Mouse (Mus musculus): ENCODE data around the gene Sipa1l3. TPM values are rescaled to one million over a fixed set of nuclear protein-coding genes. Genes with fewer than 3 reads are reported as not detected.

The Sipa1l3 gene
- total RNA-seq, 2 experiments from 2014 or later: 9.6 to 11.1 TPM

DNA sequence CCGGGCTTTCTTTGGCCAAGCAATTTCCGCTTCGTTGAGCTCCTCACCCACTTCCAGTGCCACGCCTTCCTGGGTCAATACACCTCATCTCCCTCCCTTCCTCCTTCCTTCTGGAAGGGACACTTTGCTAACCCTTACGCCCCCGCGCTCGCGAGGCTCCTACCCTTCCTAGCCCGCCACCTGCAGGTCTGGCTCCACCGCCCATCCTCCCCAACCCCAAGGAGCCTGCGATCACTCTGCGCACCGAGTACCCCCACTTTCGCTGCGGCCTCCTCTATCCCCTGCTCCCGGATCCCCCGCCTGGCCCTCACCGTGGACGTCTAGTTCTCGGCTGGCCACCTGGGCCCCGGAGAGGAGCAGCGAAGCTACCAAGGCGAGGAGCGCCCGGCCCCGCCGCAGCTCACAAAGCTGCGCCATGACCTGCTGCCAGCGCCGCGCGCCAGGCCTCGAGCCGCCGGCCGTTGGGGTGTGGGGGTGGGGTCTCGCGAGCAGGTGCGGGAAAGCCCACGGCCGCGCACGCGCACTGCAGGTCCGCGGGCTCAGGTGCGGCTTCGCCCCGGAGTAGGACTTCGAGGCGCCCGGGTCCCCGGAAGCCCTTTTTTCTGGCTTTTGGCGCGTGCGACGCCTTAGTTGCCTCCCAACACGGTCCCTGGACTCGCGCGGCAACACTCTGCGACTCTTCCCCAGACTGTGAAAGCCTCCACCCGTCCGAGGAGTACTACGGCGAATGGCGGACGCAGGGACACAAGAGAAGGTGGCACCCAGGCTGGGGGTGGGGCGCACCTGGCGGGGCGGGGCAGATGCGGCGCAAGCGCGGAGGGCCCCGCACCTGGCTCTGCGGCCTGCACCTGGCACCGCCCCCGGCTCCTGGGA lies 237.0 kb downstream of the Sipa1l3 start, which contains the start of gene Spint2:
Gene Spint2 (minus strand): TSS at position 712 of the 873 bp plus-strand sequence.
- peak; percentile 56 to 62 for DNase-seq

DNA sequence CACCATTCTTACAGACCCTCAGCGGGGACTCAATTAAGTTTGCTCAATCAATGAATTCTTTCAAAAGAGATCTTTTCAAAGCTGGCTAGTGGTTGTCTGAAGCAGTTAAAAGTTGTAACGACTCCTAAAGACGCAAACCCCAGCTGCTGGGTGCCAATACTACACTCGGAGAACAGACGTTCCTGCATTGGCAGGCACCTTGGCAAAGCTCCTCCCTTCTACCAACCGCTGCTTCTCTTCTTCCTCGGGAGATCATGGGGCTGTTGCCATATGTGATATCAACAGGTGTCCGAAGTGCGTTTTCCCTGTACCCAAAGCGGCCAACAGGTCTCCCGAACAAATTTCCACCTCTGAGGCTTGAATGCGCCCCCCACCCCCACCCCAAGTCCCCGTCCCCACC lies 237.6 kb downstream of the Sipa1l3 start:
- no peak for DNase-seq

DNA sequence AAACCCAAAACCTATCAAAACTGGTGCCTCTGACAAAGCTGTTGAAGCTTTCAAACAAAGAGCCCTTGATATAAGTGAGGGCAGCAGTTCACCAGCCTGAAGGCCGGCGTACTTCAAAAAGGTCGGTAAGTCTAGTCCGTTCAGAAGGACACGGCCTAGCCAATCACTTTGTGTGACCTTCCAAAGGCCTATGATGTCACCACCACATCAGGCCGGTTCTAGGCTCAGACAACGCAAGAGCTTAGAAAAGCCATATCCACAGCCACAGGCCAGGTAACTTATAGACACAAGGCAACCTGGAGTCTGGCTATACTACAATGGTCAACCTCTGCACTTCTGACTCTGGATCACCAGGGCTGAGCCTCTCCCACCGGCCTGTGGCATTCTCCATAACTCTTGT lies 238.5 kb downstream of the Sipa1l3 start:
- no peak for DNase-seq

DNA sequence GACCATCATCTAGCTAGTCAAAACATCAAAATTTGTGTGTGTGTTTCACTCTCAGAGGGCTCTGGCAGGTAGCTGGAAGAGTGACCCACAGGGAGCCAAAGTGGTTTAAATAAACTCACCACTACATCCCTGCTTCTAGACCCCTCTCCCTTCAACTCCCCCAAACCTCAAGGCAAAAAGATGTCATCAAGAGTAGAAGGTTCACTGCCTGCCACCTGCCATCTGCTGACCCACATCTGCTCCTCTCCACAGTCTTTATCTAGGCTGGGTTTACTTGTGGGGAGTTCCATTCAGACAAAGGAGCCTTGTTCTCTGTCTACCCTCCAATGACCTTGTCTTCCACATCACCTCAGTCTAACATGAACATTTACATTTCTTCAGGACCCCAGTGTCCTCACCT lies 239.2 kb downstream of the Sipa1l3 start:
- no peak for DNase-seq

DNA sequence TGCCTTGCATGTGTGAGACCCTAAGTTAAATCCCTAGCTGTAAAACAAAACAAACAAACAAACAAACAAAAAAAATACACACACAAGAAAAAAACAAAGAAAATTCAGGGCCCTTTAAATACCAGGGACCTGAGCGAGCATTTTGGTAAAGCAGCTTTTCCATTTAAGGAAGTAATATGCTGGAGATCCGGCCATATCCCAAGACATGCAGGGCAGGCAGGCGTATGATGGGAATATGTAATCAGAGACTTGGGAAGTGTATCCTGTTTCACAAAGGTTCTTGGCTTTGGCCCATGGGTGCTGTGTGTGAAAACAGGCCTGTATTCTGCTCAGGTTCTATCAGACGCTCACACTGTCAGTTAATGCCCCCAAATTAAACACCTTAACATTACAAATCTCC lies 240.9 kb downstream of the Sipa1l3 start:
- no peak for DNase-seq

DNA sequence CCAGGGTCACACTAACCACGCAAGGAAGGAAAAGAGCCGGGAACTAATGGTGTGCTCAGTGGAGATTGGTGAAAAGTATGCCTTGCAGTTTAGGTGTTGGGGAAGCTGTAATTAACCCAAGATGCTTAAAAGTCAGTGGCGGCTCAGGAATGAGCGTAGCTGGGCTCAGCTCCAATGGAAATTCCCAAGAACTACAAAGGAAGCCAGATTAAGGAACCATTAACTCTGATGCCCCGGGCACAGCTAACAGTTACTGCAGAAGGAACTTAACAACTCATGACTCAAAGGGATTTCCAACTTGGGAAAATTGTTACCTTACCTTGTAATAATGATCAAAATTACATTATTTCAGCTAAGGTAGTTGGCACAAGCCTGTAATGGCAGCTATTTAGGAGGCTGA lies 241.7 kb downstream of the Sipa1l3 start:
- DNase-seq: no peak

DNA sequence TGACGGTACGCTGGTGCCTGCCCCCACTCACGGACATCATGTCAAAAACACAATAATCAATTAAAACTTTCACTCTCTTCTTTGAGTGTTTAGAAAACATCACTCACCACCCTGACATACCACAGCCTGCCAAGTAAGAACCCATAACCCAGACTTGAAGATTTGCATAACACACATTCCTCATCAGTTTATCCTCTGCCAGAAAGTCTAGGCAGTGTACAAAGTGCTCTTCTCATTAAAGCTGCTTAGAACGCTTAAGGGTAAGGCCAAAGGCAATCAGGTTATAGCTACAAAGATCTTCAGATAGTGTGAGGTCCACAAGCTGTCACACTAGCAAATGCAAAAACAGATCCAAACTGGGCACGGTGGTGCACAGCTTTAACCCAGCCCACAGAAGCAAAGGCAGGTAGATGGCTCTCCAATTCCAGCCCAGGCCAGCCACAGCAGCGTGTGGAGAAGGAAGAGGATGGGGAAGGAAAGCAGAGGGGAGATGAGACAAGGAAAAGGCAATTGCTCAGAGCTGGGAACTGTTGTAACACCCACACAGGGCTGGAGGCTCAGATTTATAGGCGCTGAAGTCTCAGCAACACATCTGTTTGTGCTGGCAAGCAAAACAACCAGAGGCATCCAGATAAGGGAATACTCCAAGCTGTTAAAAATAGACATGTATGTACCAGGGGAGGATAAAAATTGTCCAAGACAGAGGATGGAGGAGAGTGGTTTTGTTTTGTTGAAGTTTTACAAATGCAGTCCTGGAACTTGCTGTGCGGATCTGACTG lies 246.6 kb downstream of the Sipa1l3 start:
- DNase-seq: peak in 1 of 2 experiments; percentile 34

DNA sequence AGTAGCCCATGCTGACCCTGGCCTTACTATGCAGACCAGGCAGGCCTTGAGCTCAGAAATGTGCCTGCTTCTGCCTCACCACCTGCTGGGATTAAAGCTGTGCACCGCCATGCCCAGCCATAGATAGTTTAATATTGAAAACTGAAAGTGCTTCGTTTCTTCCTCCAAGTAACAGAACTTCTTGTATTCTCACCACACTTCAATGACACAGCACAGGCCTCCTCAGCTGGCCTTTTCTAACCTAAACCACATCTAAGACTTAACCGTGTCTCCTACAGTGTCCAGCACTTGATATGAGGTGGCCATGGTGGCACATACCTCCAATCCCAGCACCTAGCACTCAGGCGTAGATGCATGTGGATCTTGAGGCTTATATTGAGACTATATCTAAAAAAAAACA lies 248.0 kb downstream of the Sipa1l3 start:
- no peak for DNase-seq

Other genes starting within 250 kb of the Sipa1l3 start
- gene Spint2, start 236.7 kb downstream of the Sipa1l3 start, total RNA-seq (2021): 10 to 100 TPM; 45.7 to 53.8 TPM
- 1 to 10 TPM; 5.8 to 7.5 TPM for gene Ppp1r14a, start 229.3 kb downstream of the Sipa1l3 start, total RNA-seq (2021)
- 1 to 10 TPM in 1 of 2 experiments, under 1 TPM in 1; 0.47 to 1.1 TPM for gene Dpf1, start 214.7 kb downstream of the Sipa1l3 start, total RNA-seq (2021)
- gene Catsperg2, start 208.4 kb upstream of the Sipa1l3 start, total RNA-seq (2021): not detected
- 10 to 100 TPM; 10.9 to 11.4 TPM for gene Zfp84, start 249.9 kb upstream of the Sipa1l3 start, total RNA-seq (2021)

All from heart, adult 18-20 months (tissue).